Mouse (Mus musculus) adrenal gland, adult 18-20 months (tissue): Measurements from ENCODE around the gene Kcnq1. TPM values are rescaled to one million over a fixed set of nuclear protein-coding genes. Genes with fewer than 3 reads are reported as not detected.

ENCODE experiments used
- DNase-seq, 2 experiments: peaks; one replicate each; pipeline ENCODE4 v3.0.0; 2021 to 2022; ENCODE audit warnings: low spot score in 2 of 2
- total RNA-seq, 2 experiments: library from RNA; stranded (reverse); gene quantifications; 1 replicate in 1 of 2; 2 replicates in 1 of 2; pipeline ENCODE4 v1.2.3; 2021

The Kcnq1 gene
- total RNA-seq, 2 experiments from 2014 or later, result 3.2 to 6.0 TPM

DNA sequence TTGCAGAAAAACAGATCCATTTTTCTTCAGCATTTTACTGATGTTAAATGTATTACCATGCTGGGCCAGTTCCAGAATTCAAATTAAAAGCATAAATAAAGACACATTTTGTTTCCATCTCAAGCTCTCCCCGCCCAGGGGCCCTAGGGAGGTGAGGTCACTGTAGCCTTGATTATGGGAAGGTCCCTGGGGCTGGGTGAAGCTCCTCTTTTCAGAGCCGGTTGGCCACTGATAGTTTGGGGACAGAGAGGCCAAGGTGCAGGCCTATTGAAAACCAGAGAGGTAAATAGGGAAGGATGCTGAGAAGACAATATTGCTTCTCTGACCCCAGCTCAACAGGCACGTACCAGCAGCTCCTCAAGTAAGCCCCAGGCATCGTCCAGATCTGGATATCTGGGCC, 157.8 kb downstream of the Kcnq1 start:
- DNase-seq, result no peak

DNA sequence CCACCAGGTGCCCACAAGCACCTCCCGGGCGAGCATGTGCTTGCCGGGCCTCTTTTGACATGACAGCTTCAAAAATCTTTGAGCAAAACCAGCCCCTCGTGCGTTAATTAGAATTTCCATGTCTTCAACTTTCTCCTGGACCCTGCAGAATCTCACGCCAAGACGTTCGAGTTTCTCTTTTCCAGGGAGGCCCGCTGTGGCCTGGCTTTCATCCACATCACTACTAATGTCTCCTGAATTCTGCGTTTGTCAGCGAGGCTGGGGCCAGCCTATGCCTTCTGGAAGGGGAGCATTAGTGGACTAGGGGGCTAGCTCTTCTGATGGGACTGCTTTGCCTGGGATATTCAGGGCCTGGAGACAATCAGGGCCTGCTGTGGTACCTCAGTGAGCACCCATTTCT, 159.2 kb downstream of the Kcnq1 start:
- no peak for DNase-seq

DNA sequence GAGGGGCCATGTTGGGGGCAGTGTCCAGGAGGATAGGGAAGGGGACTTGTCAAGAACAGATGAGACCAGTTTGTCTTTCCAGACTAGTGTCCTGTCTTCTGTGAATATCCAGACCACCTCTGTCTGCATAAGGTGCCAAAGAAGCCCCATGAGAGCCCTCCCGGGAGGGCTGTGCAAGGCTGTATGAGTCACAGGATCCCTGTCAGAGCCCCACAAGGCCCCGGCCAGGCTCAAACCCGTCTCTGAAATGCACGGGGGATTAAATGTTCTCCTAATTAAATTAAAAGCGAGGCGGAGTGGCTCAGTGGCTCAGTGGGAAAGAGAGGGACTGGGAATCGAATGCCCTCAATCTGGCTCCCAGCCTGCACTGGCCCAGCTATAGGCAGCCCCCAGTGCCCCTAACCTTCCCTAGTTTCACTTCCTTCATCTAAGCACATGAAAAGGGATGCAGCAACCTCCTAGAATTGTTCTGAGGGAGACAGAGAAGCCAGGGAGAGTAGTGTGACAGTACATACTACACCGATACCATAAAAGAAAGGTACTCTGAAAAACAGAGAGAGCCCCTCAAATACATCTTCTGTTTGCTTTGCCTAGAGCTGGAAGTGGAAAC, 159.8 kb downstream of the Kcnq1 start:
- DNase-seq, result no peak

DNA sequence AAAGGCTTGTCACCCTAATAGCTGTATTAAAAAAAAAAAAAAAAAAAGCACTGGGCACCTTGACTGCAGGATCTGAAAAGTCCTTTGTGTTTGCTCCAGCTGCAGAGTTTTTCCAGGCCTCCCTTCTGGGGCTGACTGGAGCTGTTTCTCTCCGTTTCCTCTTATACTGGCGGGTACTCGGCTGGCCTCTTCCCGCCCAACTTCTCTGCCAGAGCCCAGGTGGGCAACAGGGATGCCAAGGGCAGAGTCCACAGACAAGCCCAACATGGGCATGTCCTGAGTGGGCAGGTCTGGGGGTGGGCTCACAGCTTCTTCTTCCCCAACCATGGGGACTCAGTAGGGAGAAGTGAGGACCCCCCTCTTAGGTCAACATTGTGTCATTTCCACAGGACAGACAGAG, 167.6 kb downstream of the Kcnq1 start:
- no peak for DNase-seq

DNA sequence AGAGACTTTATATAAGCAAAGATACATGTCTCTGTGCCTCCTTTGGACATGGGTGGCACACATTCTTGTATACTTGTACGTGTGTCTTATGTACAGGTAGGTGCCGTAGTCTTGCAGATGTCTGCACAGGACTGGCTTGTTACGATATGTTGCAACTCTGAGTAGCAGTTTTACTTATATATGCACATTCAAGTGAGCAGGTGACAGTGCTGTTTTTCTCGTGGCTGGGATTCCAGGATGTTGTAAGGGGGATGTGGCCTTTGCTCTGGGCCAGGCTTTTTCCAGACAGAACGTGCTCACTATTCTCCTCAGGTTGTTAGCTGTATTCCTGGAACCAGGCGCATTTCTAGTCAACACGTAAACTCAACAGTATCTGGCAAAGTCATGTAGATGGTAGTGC, 168.9 kb downstream of the Kcnq1 start:
- DNase-seq, result no peak

DNA sequence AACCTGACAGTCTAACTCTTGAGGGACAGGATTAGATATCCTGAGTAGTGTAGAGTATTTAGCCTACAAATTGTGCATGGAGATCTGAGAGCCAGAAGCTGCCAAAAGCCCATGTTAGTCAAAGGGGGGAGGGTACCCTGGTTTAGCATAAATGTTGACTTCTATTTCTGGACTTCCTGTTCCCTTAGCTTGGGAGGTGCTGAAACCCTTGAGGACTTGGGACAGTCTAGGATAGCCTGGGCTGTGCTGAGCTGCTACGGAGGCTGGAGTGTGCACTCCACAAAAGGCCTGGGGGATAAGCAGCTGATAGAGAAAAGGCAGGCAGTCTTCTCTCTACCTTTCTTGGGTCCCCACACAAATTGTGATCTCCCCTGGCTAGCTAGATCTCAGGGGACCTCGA, 177.5 kb downstream of the Kcnq1 start:
- DNase-seq, result no peak

DNA sequence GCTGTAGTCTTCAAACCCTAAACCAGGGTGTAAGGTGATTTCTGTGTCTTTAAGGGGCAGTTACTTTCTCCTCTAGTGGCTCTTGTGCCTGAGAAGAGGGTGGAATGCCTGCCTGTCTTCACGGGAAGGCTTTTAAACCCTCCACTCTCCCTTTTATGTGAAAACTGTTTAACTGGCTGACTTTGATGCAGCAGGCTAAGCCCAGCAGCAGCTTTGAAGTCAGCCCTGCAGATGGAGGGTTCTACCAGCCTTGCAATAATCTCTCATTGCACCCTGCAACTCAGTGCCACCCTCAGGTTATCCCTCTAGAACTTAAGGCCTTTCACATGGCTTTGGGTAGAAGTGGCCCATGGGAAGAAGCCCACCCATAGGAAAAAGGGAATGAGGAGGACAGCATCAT, 178.7 kb downstream of the Kcnq1 start:
- DNase-seq, result no peak

DNA sequence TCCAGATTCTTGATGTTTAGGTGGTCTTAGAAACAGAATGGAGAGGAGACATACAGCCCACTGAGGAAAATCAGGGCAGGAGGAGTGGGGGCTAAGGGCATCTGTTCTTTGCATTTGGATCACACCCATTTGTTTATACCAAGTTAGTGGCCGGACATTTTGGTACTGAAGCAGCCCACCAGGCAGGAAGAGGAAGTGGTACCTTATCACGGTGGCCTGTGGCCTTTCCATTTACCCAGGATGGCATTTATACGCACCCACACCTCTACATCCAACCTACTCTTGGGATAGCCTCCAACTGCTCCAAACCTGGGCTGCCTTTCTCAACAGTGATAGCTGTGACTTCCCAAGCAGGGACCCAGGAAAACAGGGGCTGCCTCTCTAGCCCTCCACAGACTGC, 179.3 kb downstream of the Kcnq1 start:
- no peak for DNase-seq

DNA sequence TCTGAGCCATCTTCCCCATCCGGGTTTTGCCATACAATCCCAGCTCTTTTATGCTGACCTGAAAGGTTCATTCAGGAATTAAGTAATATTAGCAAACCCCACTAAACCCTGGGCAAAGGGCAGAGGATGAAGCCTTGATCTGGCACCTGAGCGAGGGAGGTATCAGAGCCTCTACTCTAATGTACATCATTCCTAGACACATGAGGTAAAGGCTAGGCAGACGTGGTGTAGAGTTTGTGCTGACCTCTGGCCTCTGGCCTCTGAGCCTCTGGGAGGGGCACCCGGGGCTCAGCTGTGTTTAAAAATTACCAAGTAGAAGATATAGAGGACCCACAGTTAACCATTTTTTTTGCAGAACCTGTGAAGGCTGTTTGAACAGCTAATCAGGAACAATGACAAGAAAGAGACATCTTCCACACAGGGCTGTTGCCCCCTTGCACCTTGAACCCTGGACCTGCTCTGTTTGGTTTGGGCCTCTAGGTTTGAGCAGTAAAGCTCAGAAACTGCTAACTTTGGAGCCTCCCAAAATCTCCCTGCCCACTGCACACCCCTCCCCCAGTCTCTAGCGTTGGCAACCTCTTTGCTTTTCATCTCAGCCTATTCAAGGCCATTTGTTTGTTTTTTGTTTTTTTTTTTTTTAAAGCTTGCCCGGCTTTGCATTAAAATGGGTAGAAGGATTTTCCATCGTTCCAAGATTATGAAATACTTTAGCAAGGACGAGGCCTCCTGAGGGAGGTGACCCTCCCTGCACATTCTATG, 180.5 kb downstream of the Kcnq1 start:
- no peak for DNase-seq

DNA sequence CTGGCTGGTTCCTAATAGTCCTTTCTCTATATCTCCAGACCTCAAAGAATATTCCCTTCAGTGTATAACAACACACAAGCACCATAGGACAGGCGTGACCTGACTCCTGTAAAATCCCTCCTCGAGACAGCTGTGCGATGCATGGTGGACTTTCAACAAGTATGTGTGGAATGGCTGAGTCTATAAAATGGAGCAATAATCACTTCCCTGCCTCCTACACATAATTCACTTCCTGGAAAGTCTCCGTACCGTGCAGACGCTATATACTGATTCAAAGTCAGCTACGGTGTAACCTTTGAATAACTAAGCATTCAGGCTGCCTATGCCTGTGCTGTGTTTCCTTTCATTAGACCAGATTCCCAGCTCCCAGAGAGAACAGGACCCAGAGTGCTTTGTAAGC, 182.0 kb downstream of the Kcnq1 start:
- no peak for DNase-seq

DNA sequence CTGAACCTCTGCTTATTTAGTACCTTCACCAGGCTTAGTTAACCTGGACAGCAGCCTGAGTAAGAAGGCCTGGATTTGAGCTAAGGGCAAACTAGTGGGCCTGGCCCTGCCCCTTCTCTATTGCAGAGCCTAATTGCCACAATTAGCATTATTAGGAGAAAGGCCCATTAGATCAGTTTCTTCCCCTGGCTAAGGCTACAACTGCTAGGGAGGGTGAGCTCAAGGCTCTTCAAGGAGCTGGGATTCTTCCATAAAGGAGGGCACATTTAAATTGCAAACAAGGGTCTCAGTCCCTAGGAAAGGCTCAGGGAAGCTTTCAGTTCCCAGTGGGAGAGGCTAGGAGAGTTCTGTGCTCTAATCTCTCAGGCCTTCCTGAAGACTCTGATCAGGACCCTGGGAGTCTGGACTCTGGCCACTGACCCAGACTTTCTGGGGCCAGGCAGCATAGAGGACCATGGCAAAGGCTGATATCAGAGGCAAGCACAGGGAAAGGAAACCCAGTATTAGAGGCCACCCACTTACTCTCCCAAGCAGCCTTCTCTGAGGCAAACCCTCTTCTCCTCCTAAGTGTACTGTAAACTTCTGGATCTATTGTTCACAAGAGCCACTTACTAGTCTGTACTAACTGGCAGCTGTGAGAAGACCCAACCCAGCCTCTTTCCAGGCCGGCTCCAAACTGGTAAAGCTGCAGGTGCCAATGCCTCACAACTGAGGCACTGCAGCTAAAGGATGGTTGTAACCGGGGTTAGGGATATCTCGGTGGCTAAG, 183.1 kb downstream of the Kcnq1 start:
- no peak for DNase-seq

DNA sequence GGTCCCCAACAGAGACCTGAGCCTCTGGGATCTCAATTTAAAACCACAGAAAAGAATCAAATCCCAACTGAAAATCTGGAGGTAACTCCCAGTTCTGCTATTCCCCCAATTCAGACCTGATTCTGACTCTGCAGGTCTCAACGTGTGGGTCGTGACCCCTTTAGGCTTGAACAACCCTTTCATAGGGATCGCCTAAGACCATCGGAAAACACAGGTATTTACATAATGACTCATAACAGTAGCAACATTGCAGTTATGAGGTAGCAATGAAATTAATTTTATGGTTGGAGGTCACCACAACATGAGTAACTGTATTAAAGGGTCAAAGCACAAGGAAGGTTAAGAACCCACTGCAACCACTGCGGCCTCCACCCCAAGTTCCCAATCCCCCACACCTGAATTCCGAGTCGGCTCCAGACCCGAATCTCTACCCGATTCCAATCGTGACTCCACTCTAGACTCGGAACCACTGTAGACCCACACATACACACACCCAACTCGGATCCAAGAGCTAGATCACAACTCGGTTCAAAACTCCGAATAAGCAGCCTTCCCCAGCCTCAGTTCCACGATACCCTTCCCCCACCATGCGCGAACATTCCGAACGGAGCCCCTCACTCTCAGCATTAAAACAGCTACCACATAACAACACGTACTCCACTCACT, 188.7 kb downstream of the Kcnq1 start:
- DNase-seq, result no peak

DNA sequence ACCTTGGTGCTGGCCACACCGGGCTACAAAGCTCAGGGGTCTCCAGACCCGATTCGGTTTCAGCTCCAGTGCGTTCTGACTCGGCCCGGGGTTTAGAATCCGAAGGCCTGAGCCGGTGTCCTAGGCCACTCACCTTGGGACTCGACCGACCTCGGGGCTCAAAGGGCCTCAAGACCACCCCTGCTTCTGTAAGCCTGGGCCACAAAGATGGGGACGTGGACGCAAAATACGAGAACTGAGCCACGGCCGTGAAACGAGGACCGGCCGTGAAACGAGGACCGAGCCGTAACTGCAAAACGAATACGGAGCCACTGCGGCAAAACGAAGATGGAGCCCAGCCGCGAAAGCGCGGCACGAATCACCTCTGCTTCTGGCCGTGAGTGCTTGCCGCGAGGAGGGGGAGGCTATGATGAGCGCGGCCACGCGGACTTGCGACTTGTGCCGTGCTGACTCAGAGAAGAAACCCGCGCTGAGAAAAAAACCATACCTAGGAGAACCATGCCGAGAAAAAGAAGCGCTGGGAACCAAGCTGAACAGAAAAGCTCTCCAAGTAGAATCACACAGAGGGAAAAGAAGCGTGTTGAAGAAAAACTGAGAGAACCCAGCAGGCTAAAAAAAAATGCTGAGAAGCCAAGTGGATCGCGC, 189.3 kb downstream of the Kcnq1 start:
- DNase-seq, result peak; percentile 34 to 36

DNA sequence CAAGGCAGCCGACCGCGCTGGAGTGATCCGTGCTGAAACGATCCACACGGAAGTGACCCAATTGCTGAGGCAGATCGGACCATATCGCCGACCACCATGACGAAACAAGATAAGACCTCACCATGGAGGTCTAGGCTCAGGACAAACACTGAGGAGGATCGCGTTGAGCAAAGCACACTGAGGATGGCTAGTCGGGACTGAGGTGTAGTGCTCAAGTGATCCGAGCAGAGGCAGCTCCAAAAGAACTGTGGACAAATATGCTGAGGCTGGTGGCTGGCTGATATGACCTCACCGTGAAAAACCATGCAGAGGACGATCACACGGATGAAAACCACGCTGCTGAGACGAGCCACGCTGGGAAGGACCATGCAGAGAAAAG, 189.8 kb downstream of the Kcnq1 start:
- no peak for DNase-seq

DNA sequence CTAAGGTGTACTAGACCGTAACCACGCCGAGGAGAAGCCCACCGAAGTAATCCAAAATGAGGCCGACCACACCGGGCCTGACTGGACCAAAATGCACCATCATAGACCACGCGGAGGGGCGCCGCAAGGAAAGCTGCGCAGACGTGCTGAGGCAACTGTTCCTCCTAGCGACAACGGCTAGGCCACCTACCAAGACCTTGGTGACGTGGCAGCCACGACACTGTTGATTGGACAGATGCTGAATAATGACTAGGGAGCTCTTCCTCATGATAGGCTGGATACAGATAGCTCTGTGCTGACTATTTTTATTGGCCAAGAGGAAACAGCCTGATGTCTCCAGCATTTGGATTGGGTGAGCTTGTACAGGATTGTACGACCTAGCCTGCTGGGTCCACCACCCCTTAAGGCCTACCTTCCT, 190.2 kb downstream of the Kcnq1 start:
- DNase-seq, result peak; percentile 72 to 75

DNA sequence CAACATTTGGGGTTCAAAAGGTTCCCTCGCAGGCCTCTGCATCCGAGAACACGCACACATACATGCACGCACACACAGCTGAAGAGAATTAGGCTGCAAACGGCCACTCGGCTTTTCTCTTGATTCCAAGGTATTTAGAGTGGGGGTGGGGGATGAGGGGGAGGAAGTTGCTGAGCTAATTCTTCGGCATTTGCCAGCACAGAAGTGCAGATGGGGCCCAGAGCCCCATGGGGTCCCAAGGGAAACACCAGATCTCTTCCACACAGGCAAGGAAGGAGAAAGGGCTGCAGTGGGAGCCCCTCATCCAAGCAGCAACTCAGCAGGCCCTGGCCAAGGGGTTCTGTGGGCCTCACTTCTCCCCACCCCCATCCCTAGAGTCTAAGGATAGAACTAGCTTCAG, 193.9 kb downstream of the Kcnq1 start:
- DNase-seq, result no peak

DNA sequence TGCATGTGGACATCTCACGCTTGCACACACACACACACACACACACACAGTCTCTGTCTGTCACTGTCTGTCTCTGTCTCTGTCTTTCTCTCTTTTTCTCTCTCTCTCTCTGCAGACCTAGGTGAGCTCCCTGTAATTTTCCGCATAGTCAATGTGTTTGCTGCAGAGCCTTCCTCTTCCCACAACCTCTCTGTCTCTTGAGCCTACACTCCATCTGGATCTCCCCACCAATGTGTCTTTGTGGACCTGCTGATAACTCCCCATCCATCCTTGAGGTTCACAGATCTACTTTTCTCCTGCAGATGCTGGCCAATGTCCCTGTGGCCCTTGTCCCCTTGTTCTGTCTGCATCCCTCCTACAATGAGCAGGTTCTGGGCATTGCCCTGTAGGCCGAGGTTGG, 194.5 kb downstream of the Kcnq1 start:
- DNase-seq, result no peak

DNA sequence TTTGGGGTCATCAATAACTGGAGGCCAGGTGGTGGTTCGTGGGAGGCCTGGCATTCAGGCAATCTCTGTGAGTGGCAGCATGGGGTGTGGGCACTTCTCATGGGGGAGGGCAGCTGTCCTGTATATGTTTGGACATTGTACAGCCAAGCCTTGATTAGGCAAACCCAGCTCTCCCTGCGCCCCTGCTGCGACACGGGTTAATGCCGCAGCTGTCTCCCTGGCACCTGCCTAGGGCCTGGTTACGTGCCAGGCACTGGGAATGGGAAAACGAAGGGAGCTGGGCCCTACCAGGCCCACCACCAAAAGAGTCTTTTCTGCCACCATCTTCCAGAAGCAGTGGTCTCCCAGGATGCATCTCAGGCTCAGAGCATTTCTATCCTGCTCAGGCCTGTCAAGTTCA, 196.0 kb downstream of the Kcnq1 start:
- no peak for DNase-seq

DNA sequence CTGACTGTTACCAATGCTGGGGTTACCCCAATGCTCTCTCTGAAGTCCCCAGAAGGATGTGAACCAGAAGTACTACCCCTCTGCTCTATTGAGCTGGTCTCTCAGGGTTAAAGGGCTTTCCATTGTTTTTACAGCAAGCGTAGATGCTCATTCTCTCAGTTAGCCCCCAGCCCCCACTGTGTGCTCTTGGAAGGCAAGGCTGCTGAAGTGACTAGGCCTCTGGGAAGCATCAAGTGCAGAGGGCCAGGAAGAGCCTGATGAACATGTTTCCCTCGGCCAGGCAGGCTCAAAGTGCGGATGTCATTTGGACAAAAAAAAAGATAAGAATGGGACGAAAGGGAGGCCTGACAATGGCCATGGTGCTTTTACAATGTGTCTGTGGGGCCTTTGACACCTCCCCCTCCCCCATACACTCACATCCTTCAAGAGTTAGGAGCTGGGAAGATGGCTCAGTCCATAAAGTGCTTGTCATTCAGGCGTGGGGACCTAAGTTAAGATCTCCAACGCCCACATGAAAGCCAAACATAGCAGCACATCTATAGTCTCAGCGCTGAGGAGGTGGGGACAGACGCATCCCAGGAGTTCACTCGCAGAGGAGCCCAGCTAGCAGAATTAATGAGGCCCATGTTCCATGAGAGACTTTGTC, 196.6 kb downstream of the Kcnq1 start:
- DNase-seq, result no peak

DNA sequence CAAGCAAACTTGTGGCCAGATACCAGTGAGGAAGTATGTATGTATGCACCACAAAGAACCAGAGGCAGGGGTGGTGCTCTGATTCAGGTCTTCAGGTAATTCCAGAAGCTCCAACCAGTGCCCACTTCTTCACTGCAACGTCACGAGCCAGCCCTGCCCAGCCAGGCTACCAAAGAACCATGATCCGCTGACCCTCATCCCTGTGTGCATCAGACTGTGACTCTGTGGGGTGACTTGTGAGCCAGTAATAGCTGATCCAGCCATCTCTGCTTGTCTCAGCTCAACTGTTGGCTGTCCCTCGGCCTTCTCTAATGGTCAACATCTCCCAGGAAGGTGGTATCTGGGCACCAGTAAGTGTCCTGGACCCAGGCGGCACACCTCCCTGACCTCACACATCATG, 197.4 kb downstream of the Kcnq1 start:
- DNase-seq, result no peak

DNA sequence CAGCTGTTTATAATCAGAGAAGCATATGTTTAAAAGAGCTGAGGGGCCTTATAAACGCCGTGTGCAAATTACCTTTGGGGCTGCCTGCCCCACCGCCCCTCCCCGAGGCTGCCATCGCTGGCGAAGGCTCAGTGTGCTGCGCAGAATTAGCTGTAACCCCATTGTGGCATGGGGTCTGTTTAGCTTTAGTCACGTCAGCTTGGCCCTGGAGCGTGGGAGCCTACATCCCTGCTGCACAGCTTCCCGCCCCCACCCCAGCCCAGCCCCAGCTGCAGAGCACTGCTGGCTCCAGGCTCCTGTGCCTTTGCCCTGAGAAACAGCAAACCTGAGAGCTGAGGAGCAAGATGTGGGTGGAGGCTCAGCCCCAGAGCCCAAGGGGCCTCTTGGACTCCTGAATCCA, 199.6 kb downstream of the Kcnq1 start:
- no peak for DNase-seq
